Mouse (Mus musculus): ENCODE measurements around the gene Shisa6.

- no peak for TF ChIP-seq CTCF (IDR thresholded peaks at IDR 0.05; ENCODE audit: borderline replicate concordance, insufficient read depth, low read depth, low read length)
- no peak for TF ChIP-seq POLR2A (IDR thresholded peaks at IDR 0.05; ENCODE audit: borderline replicate concordance, insufficient read depth, low read length)
These were observed 307.3 kb downstream of the Shisa6 start for GRCm38 (mm10) chr11:66218469-66218868.

Measured in cerebellum, adult 2 months (tissue).